Mouse (Mus musculus) adrenal gland, postnatal 4 days (tissue): ENCODE data around the gene Lgals3. TPM values are rescaled to one million over a fixed set of nuclear protein-coding genes. Genes with fewer than 3 reads are reported as not detected.
"Not testable (repeated sequence)": the region's sequence is repeated elsewhere in the genome, so short reads cannot be mapped to it uniquely, and the experiment has no call there.

Experiments used
- DNase-seq, 2 experiments: peaks; one replicate each; pipeline ENCODE4 v3.0.0; 2021 to 2022; ENCODE audit warnings: low spot score in 2 of 2, mixed read lengths in 2 of 2
- long read RNA-seq, 2 experiments: library from polyadenylated mRNA; stranded (forward); transcript quantifications; one replicate each; pipeline ENCODE4 v2.0.0; 2021
- total RNA-seq, 2 experiments: library from RNA; stranded (reverse); gene quantifications; 2 replicates each; pipeline ENCODE4 v1.2.3; 2021

The Lgals3 gene
- 10 to 100 TPM in 1 of 2 experiments, 1 to 10 TPM in 1; 5.9 to 11.8 TPM for total RNA-seq
- long read RNA-seq, experiment 1, transcript Lgals3-201 (6 exons, 1,419 nt): major isoform, 6 of 10 reads
- long read RNA-seq, experiment 1, partial matches to known transcripts: 0 of 10 reads
- long read RNA-seq, experiment 1, other reads (novel, unspliced or antisense): 0 of 10 reads
- long read RNA-seq, experiment 2, partial matches to known transcripts: 3 of 9 reads
- long read RNA-seq, experiment 2, other reads (novel, unspliced or antisense): 1 of 9 reads

DNA sequence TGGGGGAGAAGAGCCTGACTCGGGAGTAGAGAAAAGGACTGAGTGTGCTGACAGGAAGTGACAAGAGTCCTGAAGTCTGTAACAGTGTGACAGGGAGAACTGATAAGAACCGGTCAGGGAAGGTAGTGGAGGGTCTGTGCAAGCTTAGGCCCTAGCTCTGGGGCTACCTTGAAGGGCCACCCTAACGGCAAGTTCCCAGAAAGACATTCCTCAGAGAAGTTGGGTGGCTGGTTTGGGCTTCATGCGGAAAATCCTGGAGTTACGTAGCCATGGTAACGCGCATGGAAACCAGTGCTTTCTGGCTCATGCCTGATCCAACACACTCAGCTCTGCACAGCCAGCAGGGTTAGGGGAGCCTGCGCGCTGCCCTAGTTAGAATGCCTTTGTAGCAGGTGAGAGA is at the start of gene Lgals3:
Gene Lgals3 (plus strand): TSS at position 291 of the 400 bp plus-strand sequence.
- DNase-seq: no peak

- DNase-seq: no peak
These were observed 48.2 kb upstream of the Lgals3 start for GRCm38 (mm10) chr14:47319362-47319761.

GRCm38 (mm10) chr14:47321581-47321980 is 46.0 kb upstream of the Lgals3 start:
- DNase-seq: not testable (repeated sequence)

DNA sequence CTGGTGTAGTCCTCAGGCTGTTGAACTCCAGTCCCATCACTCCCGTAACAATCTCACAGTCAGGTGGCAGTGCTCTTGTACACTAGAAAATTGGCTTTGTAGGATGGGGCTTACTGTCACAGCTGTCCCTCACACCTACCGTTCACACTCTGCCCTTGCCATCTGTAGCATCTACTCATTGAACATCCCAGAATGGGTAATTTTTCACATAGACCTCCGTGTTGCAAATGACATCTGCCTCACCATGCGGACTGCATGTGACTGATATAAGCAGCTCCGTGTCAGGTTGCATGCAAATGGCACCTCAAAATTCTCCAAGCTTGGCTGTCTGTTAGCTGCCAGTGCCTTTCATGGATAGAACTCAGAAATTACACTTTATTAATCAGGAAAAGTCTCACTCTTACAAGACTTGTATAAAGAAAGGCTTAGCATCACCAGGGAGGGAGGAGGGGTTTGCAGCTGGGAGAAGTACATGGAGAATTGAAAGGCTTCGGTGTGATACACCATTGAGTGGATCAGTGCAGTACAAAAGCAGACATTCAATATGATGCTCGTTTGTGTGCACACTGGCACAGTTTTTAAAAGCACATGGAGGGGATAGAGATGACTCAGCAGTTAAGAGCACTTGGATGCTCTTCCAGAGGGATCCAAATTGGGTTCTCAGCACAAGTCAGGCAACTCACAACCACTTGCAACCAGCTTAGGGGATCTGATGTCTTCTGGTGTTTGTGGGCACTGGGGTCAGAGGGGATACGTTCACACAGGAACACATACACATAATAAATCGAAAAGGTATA is 41.4 kb upstream of the Lgals3 start:
- DNase-seq: no peak

- DNase-seq: no peak
These were observed 40.2 kb upstream of the Lgals3 start for GRCm38 (mm10) chr14:47327347-47327746.

GRCm38 (mm10) chr14:47331920-47332319 is 35.6 kb upstream of the Lgals3 start:
- DNase-seq: no peak

DNA sequence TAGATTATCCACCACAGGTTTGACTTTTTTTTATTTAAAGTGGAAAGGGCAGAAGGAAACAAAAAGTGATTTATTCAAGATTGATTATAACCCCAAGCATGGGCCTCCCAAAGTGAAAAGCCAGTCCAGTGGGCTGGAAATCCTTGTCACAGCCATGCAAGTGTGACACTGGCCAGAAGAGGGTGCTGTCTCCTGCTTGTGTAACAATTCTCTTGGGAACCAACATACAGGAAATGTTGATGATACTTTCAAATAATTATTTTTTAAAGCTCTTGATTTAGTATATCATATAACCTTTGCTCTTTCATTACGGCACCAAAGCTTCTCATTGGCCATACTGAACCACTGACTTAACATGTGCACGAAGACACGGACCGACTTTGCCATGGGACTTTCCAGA is 32.7 kb upstream of the Lgals3 start:
- DNase-seq: peak in 1 of 2 experiments; percentile 32

- DNase-seq: no peak
These were observed 32.3 kb upstream of the Lgals3 start for GRCm38 (mm10) chr14:47335300-47335699.

DNA sequence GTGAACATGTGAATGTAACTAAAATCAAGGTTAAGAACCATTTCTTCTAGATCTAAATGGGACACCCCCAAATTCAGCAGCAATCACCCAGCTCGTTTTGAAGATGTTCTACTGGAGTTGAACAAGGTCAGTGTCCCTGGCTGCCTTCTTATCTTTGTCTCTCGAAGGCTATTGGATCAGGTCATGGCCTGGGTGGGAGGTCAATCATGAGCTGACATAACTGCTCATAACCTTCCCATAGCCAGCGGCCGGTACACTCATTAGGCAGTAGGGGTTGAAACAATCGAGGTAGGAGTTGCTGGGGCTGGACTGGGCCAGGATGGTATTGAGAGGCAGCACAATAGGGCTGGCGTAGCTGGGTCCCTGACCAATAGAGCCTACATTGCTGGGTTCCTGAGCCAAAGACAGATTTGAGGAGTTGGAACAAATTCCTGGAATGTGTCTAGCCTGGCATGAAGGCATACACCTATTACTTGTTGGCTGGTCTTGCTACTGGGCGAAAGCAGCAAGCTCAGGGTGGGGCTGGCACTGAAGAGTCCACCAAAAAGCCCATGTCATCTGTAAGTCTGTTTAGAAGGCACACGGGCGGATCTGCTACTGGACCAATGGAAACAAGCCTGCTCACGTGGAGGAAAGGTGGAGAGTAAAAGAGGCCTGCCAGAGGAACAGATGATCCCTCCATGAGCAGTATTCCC is 27.2 kb upstream of the Lgals3 start:
- no peak for DNase-seq

DNA sequence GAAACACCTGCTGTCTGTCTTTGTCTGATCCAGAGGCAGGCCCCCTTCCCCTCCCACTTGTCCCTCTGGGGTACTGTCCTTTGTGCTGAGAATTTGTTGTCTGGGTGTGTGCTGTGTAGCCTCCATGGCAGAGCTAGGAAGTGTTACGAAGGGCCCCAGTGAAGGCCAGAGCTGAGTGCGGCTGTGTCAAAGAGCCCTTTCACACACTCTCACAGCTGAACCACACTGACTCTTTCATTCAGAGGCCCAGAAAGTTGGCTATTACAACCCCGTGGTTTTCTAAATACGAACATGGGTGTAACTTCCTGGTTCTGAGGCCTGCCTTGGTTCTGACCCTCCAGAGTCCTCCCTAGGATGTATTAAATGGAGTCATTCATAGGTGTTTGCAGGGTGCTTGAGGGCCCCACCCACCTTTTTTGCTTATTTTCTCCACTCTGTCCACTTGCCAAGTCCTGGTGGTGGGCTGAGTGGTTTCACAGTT is 25.7 kb upstream of the Lgals3 start:
- DNase-seq: no peak

DNA sequence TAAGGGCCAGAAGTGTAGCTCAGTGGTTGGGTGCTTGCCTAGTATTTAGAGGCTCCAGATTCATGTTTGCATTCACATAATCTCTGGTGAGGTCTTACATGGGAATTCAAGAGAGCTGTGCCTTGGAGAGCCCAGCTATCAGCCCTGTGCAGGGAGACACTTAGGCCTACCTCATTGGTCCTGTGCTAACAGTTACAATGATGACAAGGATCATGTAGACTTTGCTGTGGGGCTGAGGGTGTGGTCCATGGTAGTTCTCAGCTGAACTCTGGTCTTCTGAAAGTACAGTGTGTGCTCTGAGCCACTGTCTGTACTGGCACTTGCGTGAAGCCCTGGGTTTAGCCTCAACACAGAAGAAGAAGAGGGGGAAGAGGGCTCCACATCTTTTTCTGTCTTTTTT is 20.8 kb upstream of the Lgals3 start:
- DNase-seq: no peak

DNA sequence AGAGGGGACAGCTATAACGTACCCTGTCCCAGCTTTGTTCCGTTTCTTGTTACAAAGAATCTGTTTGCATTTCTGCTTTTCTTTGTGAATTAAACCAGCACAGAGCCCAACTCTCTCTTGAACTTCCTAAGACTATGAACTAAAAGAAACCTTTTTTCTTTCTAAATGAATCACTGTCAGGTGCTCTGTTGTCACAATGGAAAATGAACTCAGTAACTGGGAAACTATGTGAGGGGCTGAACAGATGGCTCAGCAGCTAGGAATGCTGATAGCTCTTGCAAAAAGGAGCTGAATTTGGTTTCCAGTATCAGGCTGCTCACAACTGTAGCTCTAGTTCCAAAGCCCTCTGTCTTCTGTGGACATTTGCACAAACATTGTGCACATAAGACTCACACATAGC is 16.6 kb upstream of the Lgals3 start:
- DNase-seq: no peak

GRCm38 (mm10) chr14:47352272-47352671 is 15.3 kb upstream of the Lgals3 start:
- no peak for DNase-seq

DNA sequence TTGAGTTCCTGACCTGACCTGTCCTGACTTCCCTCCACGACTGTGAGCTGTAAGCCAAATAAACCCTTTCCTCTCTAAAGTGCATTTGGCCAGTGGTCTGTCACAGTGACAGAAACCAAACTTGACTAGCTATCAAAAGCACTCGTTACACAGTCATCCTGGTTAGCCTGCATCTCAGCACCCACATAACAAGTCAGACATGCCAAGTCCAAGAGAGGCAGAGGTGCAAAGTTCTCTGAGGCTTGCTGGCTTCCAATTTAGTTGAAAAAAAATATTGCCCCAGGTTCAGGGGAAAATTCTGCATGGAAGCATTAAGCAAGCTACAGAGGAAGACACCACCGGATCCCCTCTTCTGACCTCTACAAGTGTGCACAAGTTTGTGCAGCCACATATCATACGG is 14.3 kb upstream of the Lgals3 start:
- no peak for DNase-seq

DNA sequence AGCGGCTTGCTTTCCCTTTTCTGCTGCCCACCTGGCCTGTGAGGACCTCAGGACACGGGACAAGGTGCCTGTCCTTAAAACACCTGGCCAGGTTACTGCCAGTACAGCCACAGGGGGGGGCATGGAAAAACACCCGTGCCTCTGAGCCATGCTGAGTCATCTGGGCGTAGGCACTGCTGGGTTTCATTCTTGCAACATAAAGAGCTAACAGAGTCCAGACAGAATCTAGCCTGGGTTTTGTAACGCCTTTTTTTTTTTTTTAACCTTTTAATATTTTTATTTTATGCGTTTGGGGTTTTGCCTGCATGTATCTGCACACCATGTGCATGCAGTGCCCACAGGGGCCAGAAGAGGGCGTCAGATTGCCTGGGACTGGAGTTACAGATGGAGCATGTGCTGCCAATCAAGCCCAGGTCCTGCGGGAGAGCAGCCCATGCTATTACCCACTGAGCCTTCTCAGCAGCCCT is 13.4 kb upstream of the Lgals3 start:
- DNase-seq: no peak

GRCm38 (mm10) chr14:47354948-47355347 is 12.6 kb upstream of the Lgals3 start:
- DNase-seq: no peak

- DNase-seq: no peak
These were observed 10.9 kb upstream of the Lgals3 start for GRCm38 (mm10) chr14:47356622-47357021.

GRCm38 (mm10) chr14:47359610-47360009 is 7.9 kb upstream of the Lgals3 start:
- no peak for DNase-seq

GRCm38 (mm10) chr14:47361418-47361817 is 6.1 kb upstream of the Lgals3 start:
- DNase-seq: no peak

DNA sequence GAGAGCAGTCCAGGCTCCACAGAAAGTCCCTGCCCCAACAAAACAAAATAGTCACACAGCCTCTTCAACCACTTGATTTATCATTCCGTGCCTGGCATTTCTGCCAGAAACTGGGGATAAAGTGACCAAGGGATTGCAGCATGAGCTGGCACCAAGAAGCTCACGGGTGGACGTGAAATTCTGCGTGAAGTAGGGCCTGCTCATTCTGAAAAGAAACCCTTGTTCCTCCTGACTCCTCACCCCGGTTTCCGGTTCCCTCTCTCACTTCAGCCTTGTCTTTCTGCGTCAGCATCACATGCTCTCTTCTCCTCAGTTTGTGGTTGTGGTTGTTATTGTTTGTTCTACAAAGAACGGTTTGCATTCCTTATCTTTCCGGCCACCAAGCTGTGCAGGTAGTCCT is 5.7 kb upstream of the Lgals3 start:
- DNase-seq: no peak

- no peak for DNase-seq
These were observed 2.7 kb upstream of the Lgals3 start for GRCm38 (mm10) chr14:47364742-47365449.
